Mouse (Mus musculus) hindbrain, embryonic 10.5 days (tissue): Measurements from ENCODE around the gene Kank4. TPM values are rescaled to one million over a fixed set of nuclear protein-coding genes. Genes with fewer than 3 reads are reported as not detected.
"Not testable (repeated sequence)": the region's sequence is repeated elsewhere in the genome, so short reads cannot be mapped to it uniquely, and the experiment has no call there.

Experiments
- DNase-seq: peaks from one replicate; pipeline ENCODE4 v3.0.0-alpha.2; 2017; ENCODE audit warnings: low spot score
- H3K27ac ChIP-seq: fragments of 300-500 bp; sonication (generic); 2 replicates; pipeline ENCODE4 v1.5.1; 2016; ENCODE audit warnings: mild to moderate bottlenecking, moderate library complexity
- H3K27me3 ChIP-seq: fragments of 300-500 bp; sonication (generic); 2 replicates; pipeline ENCODE4 v1.6.1; 2016; ENCODE audit warnings: mild to moderate bottlenecking; ENCODE audit not compliant: poor library complexity, insufficient read depth, severe bottlenecking
- H3K36me3 ChIP-seq: fragments of 300-500 bp; sonication (generic); 2 replicates; pipeline ENCODE4 v1.6.1; 2016; ENCODE audit warnings: mild to moderate bottlenecking, moderate library complexity
- H3K4me1 ChIP-seq: fragments of 300-500 bp; sonication (generic); replicated peaks from 2 replicates; pipeline ENCODE4 v1.6.1; 2016; ENCODE audit warnings: mild to moderate bottlenecking
- H3K4me3 ChIP-seq: fragments of 300-500 bp; sonication (generic); 2 replicates; pipeline ENCODE4 v1.5.1; 2016; ENCODE audit warnings: mild to moderate bottlenecking, moderate library complexity
- H3K9me3 ChIP-seq: fragments of 300-500 bp; sonication (generic); 2 replicates; pipeline ENCODE4 v1.6.1; 2016; ENCODE audit warnings: mild to moderate bottlenecking, moderate library complexity
- WGBS: fragments of 180-500 bp; shearing (Covaris S2); methylation state at CpG from one replicate; pipeline ENCODE4 v1.1.7; 2016; 5-methylcytosine and 5-hydroxymethylcytosine counted together
- polyA plus RNA-seq: library from polyadenylated mRNA; unstranded; fragments of >200 nt; fragmentation: Nextera tagmentation; extraction: Ambion mirVana; gene quantifications from 2 replicates; pipeline ENCODE4 v1.2.1, GENCODE M21; 2016

Gene Kank4
- polyA plus RNA-seq, 1 experiment from 2014 or later = 1.1 TPM

DNA sequence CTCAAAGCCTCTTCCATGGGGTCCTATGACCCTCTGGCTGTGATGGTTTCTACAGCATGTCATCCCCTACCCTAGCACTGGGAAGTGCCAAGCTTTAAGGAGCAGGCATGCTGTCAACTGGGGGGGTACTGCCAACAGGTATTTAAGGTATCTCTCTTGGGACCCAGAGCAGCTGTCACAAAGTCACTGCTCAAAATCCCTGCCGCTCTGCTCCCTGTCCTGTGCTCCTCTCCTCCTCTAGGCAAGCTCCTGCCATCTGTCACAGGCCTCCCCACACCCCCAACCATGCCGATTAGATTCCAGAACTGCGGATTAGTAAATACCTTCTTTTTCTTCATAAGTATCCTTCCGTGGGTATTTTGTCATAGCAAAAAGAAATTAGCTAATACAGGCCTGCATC, 62.9 kb downstream of the Kank4 start:
- no peaks in the 10 kb centered on the region for H3K27me3 ChIP-seq
- 87% methylated on average over 4 of the region's 4 CpGs for WGBS

GRCm38 (mm10) chr4:98743906-98744210, 73.5 kb downstream of the Kank4 start:
- Histone ChIP-seq H3K36me3 (no peaks in the 10 kb centered on the region), H3K9me3 (no peaks in the 10 kb centered on the region), H3K4me1 (peaks cover 9% of the 10 kb centered on the region; the same call in 1 of the 2 replicates), H3K27ac (0 out of 2 replicates have a peak overlapping the region, but pooled peaks have one; percentile 54), H3K4me3 (no peak overlapping the region), H3K27me3 (no peaks in the 10 kb centered on the region)
- DNase-seq = peak; percentile 56
- 21% methylated on average over 7 of the region's 7 CpGs for WGBS

More for the DNA sequence above, 62.9 kb downstream of the Kank4 start:
- peaks cover 30% of the 10 kb centered on the region for H3K4me1 ChIP-seq
- H3K4me3 ChIP-seq = no peak overlapping the region
- no peak overlapping the region for H3K27ac ChIP-seq
- no peaks in the 10 kb centered on the region; the same call in 1 of the 2 replicates for H3K36me3 ChIP-seq
- H3K9me3 ChIP-seq = no peaks in the 10 kb centered on the region
- DNase-seq = no peak

DNA sequence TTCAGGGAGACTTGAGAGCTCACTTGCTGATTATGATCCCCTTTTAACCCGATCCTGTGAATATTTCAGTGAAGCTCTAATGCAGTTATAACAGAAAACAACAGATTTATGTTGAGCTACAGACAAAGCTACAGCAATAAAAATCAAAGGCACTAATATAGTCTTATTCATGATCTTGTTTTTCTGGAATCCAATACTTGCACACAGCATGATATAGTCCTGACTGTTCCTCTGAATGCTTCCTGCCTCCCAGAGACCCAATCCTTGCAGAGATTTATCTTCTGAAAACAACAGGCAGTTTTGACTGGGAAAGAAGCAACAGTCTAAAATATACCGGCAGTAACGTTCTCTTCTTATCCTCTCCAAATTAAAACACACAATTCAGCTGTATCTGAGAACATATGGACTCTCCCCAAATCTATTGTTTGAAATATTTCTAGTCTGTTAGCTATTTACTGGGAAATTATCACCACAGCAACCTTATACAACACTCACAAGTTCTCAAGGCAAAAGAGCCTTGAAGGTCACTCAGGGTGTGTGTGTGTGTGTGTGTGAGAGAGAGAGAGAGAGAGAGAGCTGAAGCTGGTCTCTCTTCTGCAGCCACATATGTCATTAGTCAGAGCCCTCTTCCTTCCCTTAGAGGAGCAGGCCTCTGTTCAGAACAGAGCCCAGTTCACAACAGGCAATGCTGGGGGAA, 74.0 kb downstream of the Kank4 start:
- Histone ChIP-seq H3K4me1 (peaks cover 9% of the 10 kb centered on the region; the same call in 1 of the 2 replicates), H3K27me3 (no peaks in the 10 kb centered on the region), H3K4me3 (no peak overlapping the region), H3K9me3 (no peaks in the 10 kb centered on the region), H3K36me3 (no peaks in the 10 kb centered on the region), H3K27ac (0 out of 2 replicates have a peak overlapping the region, but pooled peaks have one; percentile 54)
- DNase-seq = no peak
- 76% methylated on average over 3 of the region's 3 CpGs for WGBS

DNA sequence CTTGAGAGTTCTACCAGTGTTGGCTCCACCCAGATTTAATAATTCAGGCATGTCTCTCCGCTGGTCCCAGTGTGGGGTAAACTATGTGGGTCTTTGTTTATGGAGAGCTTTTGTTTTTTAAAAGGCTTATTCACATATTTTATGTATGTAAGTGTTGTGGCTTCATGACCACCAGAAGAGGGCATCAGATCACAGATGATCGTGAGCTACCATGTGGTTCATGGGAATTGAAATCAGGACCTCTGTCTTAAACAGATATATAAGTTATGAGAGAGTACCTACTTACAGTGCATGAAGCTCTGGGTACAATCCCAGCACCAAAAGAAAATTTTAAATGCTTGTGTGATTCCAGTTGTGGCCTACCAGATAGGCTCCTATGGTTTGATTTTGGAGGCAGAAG, 77.6 kb downstream of the Kank4 start:
- Histone ChIP-seq H3K4me3 (no peak overlapping the region), H3K36me3 (no peaks in the 10 kb centered on the region), H3K4me1 (peaks cover 9% of the 10 kb centered on the region; the same call in 1 of the 2 replicates), H3K27me3 (no peaks in the 10 kb centered on the region), H3K9me3 (no peaks in the 10 kb centered on the region), H3K27ac (no peak overlapping the region)
- 52% methylated on average over 2 of the region's 2 CpGs for WGBS
- DNase-seq = no peak

DNA sequence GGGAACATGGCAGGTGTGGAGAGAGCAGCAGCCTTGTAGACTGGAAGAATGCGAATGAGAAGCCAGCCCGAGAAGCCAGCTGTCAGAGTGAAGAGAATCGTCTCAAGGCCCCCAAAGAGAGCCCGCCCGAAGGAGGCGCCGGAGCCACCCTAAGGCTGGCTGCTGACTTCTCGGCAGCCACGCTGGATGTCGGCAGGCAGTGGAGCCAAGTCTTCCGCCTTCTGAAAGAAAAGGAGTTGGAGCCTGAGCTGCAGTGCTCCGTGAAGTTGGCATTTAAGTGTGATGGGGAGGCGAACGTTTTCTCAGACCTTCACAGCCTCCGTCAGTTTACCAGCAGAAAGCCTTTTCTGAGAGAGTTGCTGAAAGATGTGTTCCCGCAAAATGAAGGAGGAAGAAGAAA, 83.7 kb downstream of the Kank4 start:
- Histone ChIP-seq H3K9me3 (0 out of 2 replicates have a peak, but pooled peaks cover 3% of the 10 kb centered on the region), H3K27me3 (peaks cover 7% of the 10 kb centered on the region), H3K36me3 (no peaks in the 10 kb centered on the region), H3K4me1 (peaks cover under 1% of the 10 kb centered on the region; the same call in 1 of the 2 replicates), H3K4me3 (no peak overlapping the region), H3K27ac (no peak overlapping the region)
- WGBS = 92% methylated on average over 16 of the region's 16 CpGs
- no peak for DNase-seq

DNA sequence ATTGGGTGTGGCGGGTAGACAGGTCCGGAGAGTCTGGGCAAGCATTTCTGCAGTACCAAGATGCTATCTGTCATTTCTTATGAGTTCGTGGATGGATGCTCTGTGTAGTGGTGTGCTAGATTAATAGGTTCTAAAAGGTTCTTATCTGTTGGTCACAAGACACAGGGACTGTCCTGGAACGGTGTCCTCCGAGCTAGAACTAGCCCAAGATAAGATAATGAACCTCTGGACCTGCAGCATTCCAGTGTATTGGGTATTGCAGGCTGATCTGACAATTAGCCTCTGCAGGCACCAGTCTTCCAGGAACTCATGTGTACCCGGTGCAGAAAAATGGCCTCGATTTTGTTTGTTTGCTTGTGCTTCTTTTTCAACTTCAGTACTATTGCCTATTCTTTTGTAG, 88.6 kb downstream of the Kank4 start:
- Histone ChIP-seq H3K9me3 (0 out of 2 replicates have a peak, but pooled peaks cover 3% of the 10 kb centered on the region), H3K36me3 (no peaks in the 10 kb centered on the region), H3K27ac (no peak overlapping the region), H3K27me3 (peaks cover 44% of the 10 kb centered on the region), H3K4me1 (peaks cover 24% of the 10 kb centered on the region), H3K4me3 (no peak overlapping the region)
- 55% methylated on average over 7 of the region's 7 CpGs for WGBS
- no peak for DNase-seq

GRCm38 (mm10) chr4:98727959-98728347, 89.4 kb downstream of the Kank4 start:
- under 1% methylated on average over 10 of the region's 10 CpGs for whole genome bisulfite sequencing
- no peaks in the 10 kb centered on the region for H3K9me3 ChIP-seq
- H3K36me3 ChIP-seq = no peaks in the 10 kb centered on the region
- H3K27ac ChIP-seq = no peak overlapping the region
- DNase-seq = peak; percentile 27
- H3K27me3 ChIP-seq = peaks cover 44% of the 10 kb centered on the region
- peak overlapping the region; percentile 52 for H3K4me3 ChIP-seq
- peaks cover 24% of the 10 kb centered on the region for H3K4me1 ChIP-seq

DNA sequence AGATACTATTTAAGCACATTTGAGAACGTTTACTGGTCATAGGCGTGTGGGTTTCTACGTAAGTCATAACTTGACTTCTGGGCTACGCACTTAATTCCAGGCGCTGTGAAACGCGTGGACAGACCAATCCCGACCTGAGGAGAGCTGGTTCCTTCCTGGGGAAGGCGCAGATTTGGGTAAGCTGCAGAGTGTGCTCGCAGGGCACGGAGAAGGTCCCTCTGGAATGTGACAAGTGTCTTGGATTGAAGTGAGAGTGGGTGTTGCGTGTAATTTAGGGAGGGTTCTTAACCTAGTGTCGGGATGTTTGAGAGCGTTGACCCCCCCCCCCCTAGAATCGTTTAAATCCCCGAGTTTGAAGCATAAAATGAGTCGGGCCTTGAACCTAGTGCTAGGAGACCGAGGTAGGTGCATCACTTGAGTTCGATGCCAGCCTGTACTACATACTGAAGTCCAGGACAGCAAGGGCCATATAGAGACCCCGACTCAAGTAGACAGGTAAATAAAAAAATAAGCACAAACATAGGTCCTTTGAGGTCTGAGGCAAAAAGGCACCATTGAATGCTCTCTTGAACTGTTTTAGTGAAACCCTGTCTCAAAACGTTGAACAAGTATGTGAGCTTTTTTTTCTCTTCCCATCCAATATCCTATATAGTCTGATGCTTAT, 89.9 kb downstream of the Kank4 start:
- 2% methylated on average over 21 of the region's 21 CpGs for WGBS
- DNase-seq = peak; percentile 22
- H3K9me3 ChIP-seq = no peaks in the 10 kb centered on the region
- H3K36me3 ChIP-seq = no peaks in the 10 kb centered on the region
- H3K27me3 ChIP-seq = peaks cover 44% of the 10 kb centered on the region
- no peak overlapping the region for H3K27ac ChIP-seq
- peaks cover 24% of the 10 kb centered on the region for H3K4me1 ChIP-seq
- peak overlapping the region; percentile 52 for H3K4me3 ChIP-seq

DNA sequence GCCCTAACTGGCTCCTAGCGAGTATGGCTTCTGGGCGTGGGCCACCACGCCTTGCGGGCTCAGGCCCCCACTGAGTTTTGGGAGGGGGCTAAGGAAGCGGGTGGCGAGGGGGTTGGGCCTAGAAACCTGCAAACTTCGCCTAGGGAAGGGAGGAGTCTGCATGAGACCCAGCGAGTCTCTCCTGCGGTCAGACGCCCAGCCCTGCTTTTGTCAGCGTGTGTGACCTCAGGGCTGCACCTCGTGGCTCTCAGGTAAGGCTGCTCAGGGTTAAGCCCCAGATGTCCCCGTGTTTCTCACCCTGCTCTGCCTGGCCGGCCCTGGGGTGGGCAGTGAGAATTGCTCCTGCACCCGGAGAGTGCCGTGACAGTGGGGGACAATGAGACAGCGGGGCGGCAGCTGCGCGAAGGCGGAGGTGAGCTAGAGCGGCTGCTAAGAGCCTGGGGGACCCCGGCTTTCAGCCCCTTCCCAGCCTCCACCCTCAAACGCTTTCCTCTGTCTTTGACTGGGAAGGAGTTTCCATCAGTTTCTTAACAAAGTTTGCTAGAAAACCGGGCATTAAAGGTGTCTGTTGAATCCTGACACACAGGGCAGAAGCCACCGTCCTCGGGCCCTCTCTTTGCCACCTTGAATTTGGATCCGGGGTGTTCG, 90.6 kb downstream of the Kank4 start, which contains the start of gene L1td1:
L1td1 (plus strand) TSS at position 145 of the 648 bp plus-strand sequence.
- peak; percentile 38 for DNase-seq
- H3K27ac ChIP-seq = peak within 1 kb of the TSS; percentile 59
- WGBS = under 1% methylated on average over 29 of the region's 29 CpGs

GRCm38 (mm10) chr4:98725439-98725838, 91.9 kb downstream of the Kank4 start:
- peaks cover 24% of the 10 kb centered on the region for H3K4me1 ChIP-seq
- no peak overlapping the region for H3K4me3 ChIP-seq
- H3K9me3 ChIP-seq = no peaks in the 10 kb centered on the region
- H3K36me3 ChIP-seq = no peaks in the 10 kb centered on the region
- H3K27ac ChIP-seq = no peak overlapping the region
- WGBS = 38% methylated on average over 4 of the region's 4 CpGs
- DNase-seq = no peak
- H3K27me3 ChIP-seq = peaks cover 44% of the 10 kb centered on the region

More for the DNA sequence above, 90.6 kb downstream of the Kank4 start, which contains the start of gene L1td1:
- Histone ChIP-seq H3K4me3 (peak within 1 kb of the TSS; percentile 52), H3K9me3 (no peaks in the 10 kb centered on the region), H3K27me3 (peaks cover 44% of the 10 kb centered on the region), H3K4me1 (peaks cover 24% of the 10 kb centered on the region), H3K36me3 (no peaks in the 10 kb centered on the region)

- peaks cover 44% of the 10 kb centered on the region for H3K27me3 ChIP-seq
- H3K4me3 ChIP-seq, H3K9me3 ChIP-seq, H3K36me3 ChIP-seq, DNase-seq, H3K27ac ChIP-seq: not testable (repeated sequence)
- WGBS = 87% methylated on average over 1 of the region's 1 CpGs
- peaks cover 24% of the 10 kb centered on the region for H3K4me1 ChIP-seq
Measured at GRCm38 (mm10) chr4:98724682-98725081, 92.7 kb downstream of the Kank4 start.

DNA sequence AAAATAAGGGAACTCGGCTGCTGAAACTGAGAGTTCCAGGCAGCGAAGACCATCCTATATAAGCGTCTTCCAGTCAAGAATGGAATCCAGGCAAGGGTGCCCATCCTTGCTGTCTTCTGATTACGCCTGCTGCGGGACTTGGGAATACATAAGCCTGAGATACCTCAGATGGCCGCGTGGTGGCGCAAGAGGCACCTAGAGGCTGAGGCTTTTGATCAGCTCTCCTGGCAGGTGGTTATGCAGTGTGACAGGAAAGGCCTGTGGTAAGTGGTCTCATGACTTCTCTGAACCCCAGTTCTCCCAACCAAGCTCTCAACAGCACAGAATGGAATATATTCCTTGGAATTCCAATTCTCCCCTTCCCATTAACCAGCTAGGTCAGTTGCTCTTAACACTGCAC, 94.9 kb downstream of the Kank4 start:
- H3K27me3 ChIP-seq = peaks cover 25% of the 10 kb centered on the region
- no peak overlapping the region for H3K4me3 ChIP-seq
- peaks cover 12% of the 10 kb centered on the region for H3K4me1 ChIP-seq
- H3K27ac ChIP-seq = no peak overlapping the region
- WGBS = 14% methylated on average over 8 of the region's 8 CpGs
- no peaks in the 10 kb centered on the region for H3K36me3 ChIP-seq
- peak; percentile 79 for DNase-seq
- H3K9me3 ChIP-seq = no peaks in the 10 kb centered on the region

DNA sequence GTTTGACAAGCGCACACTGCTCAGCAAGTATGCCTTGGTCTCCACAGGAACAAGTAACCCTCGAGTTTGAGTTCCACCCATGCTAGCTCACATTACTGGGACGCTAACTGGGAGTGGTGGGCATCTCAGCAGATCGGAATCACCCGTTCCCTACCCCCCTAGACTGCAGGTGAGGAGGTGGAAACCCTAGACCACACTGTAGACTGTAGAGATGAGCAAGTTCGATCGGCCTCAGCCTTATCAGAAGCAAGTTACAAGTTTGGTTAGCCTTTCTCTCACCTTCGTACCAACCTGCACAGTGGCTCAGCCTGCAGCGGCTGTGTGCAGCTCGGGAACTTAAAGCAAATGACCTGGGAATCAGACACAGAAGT, 98.8 kb downstream of the Kank4 start:
- Histone ChIP-seq H3K9me3 (no peaks in the 10 kb centered on the region), H3K27me3 (no peaks in the 10 kb centered on the region), H3K36me3 (no peaks in the 10 kb centered on the region), H3K4me3 (no peak overlapping the region), H3K4me1 (no peaks in the 10 kb centered on the region), H3K27ac (no peak overlapping the region)
- 87% methylated on average over 10 of the region's 10 CpGs for WGBS
- no peak for DNase-seq
